Mouse (Mus musculus) cerebellum, adult 11 months (tissue): Measurements from ENCODE around the gene Actr6.
"Not testable (repeated sequence)": the region's sequence is repeated elsewhere in the genome, so short reads cannot be mapped to it uniquely, and the experiment has no call there.

ENCODE experiments used
- DNase-seq: peaks from one replicate; pipeline ENCODE4 v3.0.0; 2022

Actr6 gene

GRCm38 (mm10) chr10:89679448-89679847, 52.6 kb downstream of the Actr6 start:
- no peak for DNase-seq

- DNase-seq, result no peak
These were observed 54.0 kb downstream of the Actr6 start for GRCm38 (mm10) chr10:89678054-89678453.

GRCm38 (mm10) chr10:89676609-89677008, 55.5 kb downstream of the Actr6 start:
- DNase-seq, result no peak

GRCm38 (mm10) chr10:89670371-89670770, 61.7 kb downstream of the Actr6 start:
- not testable (repeated sequence) for DNase-seq

GRCm38 (mm10) chr10:89667571-89667970, 64.5 kb downstream of the Actr6 start:
- DNase-seq, result no peak

- DNase-seq, result peak; percentile 56
These were observed 66.4 kb downstream of the Actr6 start for GRCm38 (mm10) chr10:89665679-89666078.

GRCm38 (mm10) chr10:89664977-89665645, 67.0 kb downstream of the Actr6 start:
- DNase-seq, result no peak
